Mouse (Mus musculus) liver, embryonic 16.5 days (tissue): Measurements from ENCODE around the gene Mcoln1. TPM values are rescaled to one million over a fixed set of nuclear protein-coding genes. Genes with fewer than 3 reads are reported as not detected.

Experiments
- ATAC-seq: fragments of 200-750 bp; cut with Nextera tagmentation; 2 replicates; pipeline ENCODE4 v1.8.0; 2017; ENCODE audit warnings: low read depth, mild to moderate bottlenecking, moderate number of reproducible peaks, moderate library complexity
- H3K27ac ChIP-seq: fragments of 300-500 bp; sonication (generic); 2 replicates; pipeline ENCODE4 v1.5.1; 2014; ENCODE audit warnings: mild to moderate bottlenecking, low read length
- H3K27me3 ChIP-seq: fragments of 300-500 bp; sonication (generic); 2 replicates; pipeline ENCODE4 v1.6.1; 2014; ENCODE audit warnings: low read depth, low read length, mixed read lengths; ENCODE audit not compliant: control insufficient read depth, insufficient read depth
- H3K36me3 ChIP-seq: fragments of 300-500 bp; sonication (generic); 2 replicates; pipeline ENCODE4 v1.6.1; 2014; ENCODE audit warnings: mild to moderate bottlenecking; ENCODE audit not compliant: control insufficient read depth, insufficient read depth
- H3K4me1 ChIP-seq: fragments of 300-500 bp; sonication (generic); 2 replicates; pipeline ENCODE4 v1.6.1; 2014; ENCODE audit warnings: low read depth, low read length, mixed read lengths; ENCODE audit not compliant: control insufficient read depth
- H3K4me2 ChIP-seq: fragments of 300-500 bp; sonication (generic); 2 replicates; pipeline ENCODE4 v1.6.1; 2014; ENCODE audit warnings: low read depth, low read length, mixed read lengths
- H3K4me3 ChIP-seq: fragments of 300-500 bp; sonication (generic); 2 replicates; pipeline ENCODE4 v1.5.1; 2014; ENCODE audit warnings: low read depth, mild to moderate bottlenecking, low read length
- H3K9ac ChIP-seq: fragments of 300-500 bp; sonication (generic); 2 replicates; pipeline ENCODE4 v1.6.1; 2014; ENCODE audit warnings: low read depth, low read length
- H3K9me3 ChIP-seq: fragments of 300-500 bp; sonication (generic); replicated peaks from 2 replicates; pipeline ENCODE4 v1.6.1; 2016; ENCODE audit warnings: low read length; ENCODE audit not compliant: control insufficient read depth
- WGBS: fragments of 180-500 bp; shearing (Covaris S2); extraction: QIAGEN DNeasy Blood & Tissue Kit; methylation state at CpG from one replicate; pipeline ENCODE4 v1.1.7; 2014; ENCODE audit not compliant: insufficient replicate concordance; 5-methylcytosine and 5-hydroxymethylcytosine counted together
- polyA plus RNA-seq: library from polyadenylated mRNA; unstranded; fragments of >200 nt; fragmentation: Nextera tagmentation; extraction: Ambion mirVana; gene quantifications from 2 replicates; pipeline ENCODE4 v1.2.1, GENCODE M21; 2015

Gene Mcoln1
- polyA plus RNA-seq, 1 experiment from 2014 or later, result 21.1 TPM

- no peak for ATAC-seq
- 19% methylated on average over 6 of the region's 6 CpGs for WGBS
- Histone ChIP-seq H3K27ac (no peak overlapping the region), H3K9me3 (no peaks in the 10 kb centered on the region), H3K36me3 (peaks cover 8% of the 10 kb centered on the region), H3K4me1 (peaks cover 10% of the 10 kb centered on the region), H3K27me3 (no peaks in the 10 kb centered on the region; the same call in none of the 2 replicates), H3K9ac (peak overlapping the region; percentile 78), H3K4me2 (peak overlapping the region; percentile 77), H3K4me3 (peak overlapping the region; percentile 75)
Observed at GRCm38 (mm10) chr8:3493845-3494208, 6.4 kb upstream of the Mcoln1 start.

GRCm38 (mm10) chr8:3495578-3496427 is 4.5 kb upstream of the Mcoln1 start:
- ATAC-seq, result no peak
- H3K9me3 ChIP-seq, result no peaks in the 10 kb centered on the region
- WGBS, result 85% methylated on average over 44 of the region's 44 CpGs

GRCm38 (mm10) chr8:3496428-3496748 is 3.9 kb upstream of the Mcoln1 start:
- Histone ChIP-seq H3K27me3 (no peaks in the 10 kb centered on the region; the same call in none of the 2 replicates), H3K27ac (no peak overlapping the region), H3K4me3 (no peak overlapping the region), H3K9ac (no peak overlapping the region), H3K9me3 (no peaks in the 10 kb centered on the region), H3K4me1 (peaks cover 22% of the 10 kb centered on the region), H3K36me3 (peaks cover 8% of the 10 kb centered on the region), H3K4me2 (no peak overlapping the region)
- ATAC-seq, result no peak
- 84% methylated on average over 15 of the region's 15 CpGs for WGBS

More at GRCm38 (mm10) chr8:3495578-3496427, 4.5 kb upstream of the Mcoln1 start:
- Histone ChIP-seq H3K4me1 (peaks cover 16% of the 10 kb centered on the region), H3K4me3 (no peak overlapping the region), H3K9ac (no peak overlapping the region), H3K4me2 (no peak overlapping the region), H3K27me3 (no peaks in the 10 kb centered on the region; the same call in none of the 2 replicates), H3K36me3 (peaks cover 8% of the 10 kb centered on the region), H3K27ac (no peak overlapping the region)

GRCm38 (mm10) chr8:3498583-3498982 is 1.7 kb upstream of the Mcoln1 start:
- 77% methylated on average over 3 of the region's 3 CpGs for WGBS
- Histone ChIP-seq H3K27ac (no peak overlapping the region), H3K4me3 (no peak overlapping the region), H3K4me2 (no peak overlapping the region), H3K9ac (no peak overlapping the region), H3K4me1 (peaks cover 29% of the 10 kb centered on the region), H3K27me3 (no peaks in the 10 kb centered on the region), H3K9me3 (no peaks in the 10 kb centered on the region), H3K36me3 (peaks cover 8% of the 10 kb centered on the region)
- ATAC-seq, result no peak

- ATAC-seq, result no peak; the same call in 1 of the 2 replicates
- peaks cover 20% of the 10 kb centered on the region for H3K4me1 ChIP-seq
- peak overlapping the region; percentile 91 for H3K27ac ChIP-seq
- peak overlapping the region; percentile 96 for H3K4me2 ChIP-seq
- 5% methylated on average over 8 of the region's 8 CpGs for WGBS
- peak overlapping the region; percentile 89 for H3K9ac ChIP-seq
- H3K27me3 ChIP-seq, result no peaks in the 10 kb centered on the region
- peaks cover 8% of the 10 kb centered on the region for H3K36me3 ChIP-seq
- peak overlapping the region; percentile 81 for H3K4me3 ChIP-seq
- no peaks in the 10 kb centered on the region for H3K9me3 ChIP-seq
Observed at GRCm38 (mm10) chr8:3499751-3500150, 506 bp upstream of the Mcoln1 start.

- Histone ChIP-seq H3K4me3 (no peak overlapping the region), H3K27ac (peak overlapping the region; percentile 11; the same call in 1 of the 2 replicates), H3K4me2 (no peak overlapping the region), H3K36me3 (no peaks in the 10 kb centered on the region; the same call in 1 of the 2 replicates), H3K9ac (no peak overlapping the region), H3K27me3 (no peaks in the 10 kb centered on the region), H3K9me3 (no peaks in the 10 kb centered on the region), H3K4me1 (peaks cover 20% of the 10 kb centered on the region)
- ATAC-seq, result no peak
- 47% methylated on average over 4 of the region's 4 CpGs for WGBS
Observed at GRCm38 (mm10) chr8:3502217-3502616, 2.0 kb downstream of the Mcoln1 start.

GRCm38 (mm10) chr8:3507979-3508754 is 7.9 kb downstream of the Mcoln1 start:
- H3K4me3 ChIP-seq, result no peak overlapping the region
- no peaks in the 10 kb centered on the region for H3K9me3 ChIP-seq
- no peak overlapping the region for H3K27ac ChIP-seq
- no peaks in the 10 kb centered on the region for H3K27me3 ChIP-seq
- 60% methylated on average over 6 of the region's 6 CpGs for WGBS
- ATAC-seq, result peak; percentile 57
- H3K4me1 ChIP-seq, result no peaks in the 10 kb centered on the region
- no peak overlapping the region for H3K4me2 ChIP-seq
- peaks cover 4% of the 10 kb centered on the region for H3K36me3 ChIP-seq
- no peak overlapping the region for H3K9ac ChIP-seq

GRCm38 (mm10) chr8:3514681-3515247 is 14.5 kb downstream of the Mcoln1 start:
- Histone ChIP-seq H3K27me3 (no peaks in the 10 kb centered on the region), H3K4me2 (peak overlapping the region; percentile 95), H3K27ac (no peak overlapping the region), H3K4me1 (peaks cover 22% of the 10 kb centered on the region), H3K9ac (peak overlapping the region; percentile 30; the same call in 1 of the 2 replicates), H3K9me3 (no peaks in the 10 kb centered on the region), H3K36me3 (no peaks in the 10 kb centered on the region; the same call in 1 of the 2 replicates), H3K4me3 (peak overlapping the region; percentile 91)
- 31% methylated on average over 13 of the region's 13 CpGs for WGBS
- ATAC-seq, result no peak
